Mouse (Mus musculus) adrenal gland, adult 2 months (tissue): ENCODE measurements around the gene Ccdc34. TPM values are rescaled to one million over a fixed set of nuclear protein-coding genes. Genes with fewer than 3 reads are reported as not detected.

Experiments
- DNase-seq: peaks from one replicate; pipeline ENCODE4 v3.0.0; 2021
- long read RNA-seq: library from polyadenylated mRNA; stranded (forward); transcript quantifications from one replicate; pipeline ENCODE4 v2.0.0, GENCODE M21; 2021
- polyA plus RNA-seq: library from polyadenylated mRNA; depleted of rRNA; stranded (reverse); fragments of >200 nt; gene quantifications from 2 replicates; pipeline ENCODE4 v1.2.3, GENCODE M21; 2012; rRNA removed
- total RNA-seq, 2 experiments: library from RNA; stranded (reverse); gene quantifications; 2 replicates each; pipeline ENCODE4 v1.2.3; 2021

Gene Ccdc34
- total RNA-seq, result 1 to 10 TPM; 6.5 to 7.3 TPM
- 6.9 and 9.6 TPM in 2 replicates for polyA plus RNA-seq
- long read RNA-seq, transcript Ccdc34-201 (6 exons, 2,070 nt), result major isoform, 9 of 11 reads
- long read RNA-seq, partial matches to known transcripts, result 0 of 11 reads
- long read RNA-seq, other reads (novel, unspliced or antisense), result 1 of 11 reads

- peak; percentile 95 for DNase-seq
Observed at GRCm38 (mm10) chr2:110017616-110018505, at the start of gene Ccdc34. TSS of gene Ccdc34 (plus strand) at chr2:110017817.

GRCm38 (mm10) chr2:109969381-109969780 lies 48.2 kb upstream of the Ccdc34 start:
- DNase-seq, result no peak

GRCm38 (mm10) chr2:109969926-109970532 lies 47.6 kb upstream of the Ccdc34 start:
- DNase-seq, result no peak

DNA sequence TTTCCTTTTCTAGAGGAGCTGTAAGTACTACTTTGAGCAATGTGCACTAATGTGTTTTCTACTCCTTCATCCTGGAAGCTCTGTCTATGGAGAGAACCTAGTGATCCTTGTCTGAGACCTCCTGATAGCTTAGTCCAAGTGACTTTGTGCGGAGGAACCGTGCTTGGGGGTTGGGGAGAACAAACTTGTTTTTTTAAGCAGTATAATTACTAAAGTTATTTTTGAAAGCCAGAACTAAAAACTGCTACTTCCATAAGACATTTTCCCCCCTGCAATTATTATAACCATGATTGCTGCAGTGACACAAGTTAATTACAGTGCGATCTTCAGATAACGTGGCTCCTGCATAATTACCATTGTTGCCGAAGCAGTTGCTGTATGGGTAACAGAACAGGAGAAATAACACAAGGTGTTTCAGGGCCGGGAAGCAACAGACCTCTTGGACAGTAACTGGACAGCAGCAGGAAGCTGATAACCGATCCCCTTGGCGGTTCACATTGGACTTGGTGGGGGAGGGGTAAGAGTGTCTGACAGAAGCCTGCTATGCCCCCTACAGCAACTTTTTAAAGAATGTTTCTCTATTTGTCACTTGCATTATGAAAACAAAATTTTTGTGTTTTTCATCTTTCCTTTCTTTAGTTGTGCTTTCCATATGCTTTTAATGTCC lies 46.7 kb upstream of the Ccdc34 start:
- no peak for DNase-seq

- no peak for DNase-seq
Observed at GRCm38 (mm10) chr2:109972310-109972709, 45.3 kb upstream of the Ccdc34 start.

- no peak for DNase-seq
Observed at GRCm38 (mm10) chr2:109972922-109973321, 44.7 kb upstream of the Ccdc34 start.

DNA sequence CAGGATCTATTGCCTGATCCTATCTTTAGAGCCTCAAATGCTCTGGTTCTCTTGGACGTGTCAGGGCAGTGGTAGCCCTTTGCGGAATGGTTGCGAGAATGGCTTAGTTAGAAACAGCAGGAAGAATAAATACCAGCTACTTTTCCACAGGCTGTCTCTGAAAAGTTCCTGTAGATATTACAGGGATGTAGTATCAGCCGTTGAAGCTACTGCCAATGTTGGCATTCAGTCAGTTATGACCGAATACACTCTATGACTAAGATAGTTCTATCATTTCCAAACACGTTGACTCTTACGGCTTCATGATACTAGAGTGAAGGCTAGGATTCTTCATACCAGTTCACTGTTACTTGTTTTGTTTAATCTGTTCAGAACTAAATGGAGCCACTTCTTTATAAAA lies 42.8 kb upstream of the Ccdc34 start:
- no peak for DNase-seq

GRCm38 (mm10) chr2:109976181-109976580 lies 41.4 kb upstream of the Ccdc34 start:
- no peak for DNase-seq

DNA sequence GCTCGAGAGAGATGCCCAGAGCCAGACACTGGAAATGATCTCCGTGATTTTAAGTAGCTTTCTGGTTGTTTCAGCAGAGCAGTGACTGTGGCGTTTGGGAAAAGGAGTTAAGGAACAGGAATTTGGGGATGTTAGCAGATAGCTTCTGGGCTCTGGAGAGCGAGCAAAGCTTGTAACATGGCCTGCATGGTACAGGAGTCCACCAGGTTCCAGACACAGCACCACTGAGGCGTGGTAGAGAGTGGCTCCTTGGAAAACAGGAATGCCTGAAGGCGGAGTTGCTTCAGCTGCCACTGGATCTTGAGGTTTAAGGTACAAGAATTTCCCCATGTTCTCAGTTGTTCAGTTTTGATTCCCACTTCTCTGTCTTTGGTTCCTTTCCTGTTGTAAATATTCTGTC lies 40.3 kb upstream of the Ccdc34 start:
- no peak for DNase-seq

DNA sequence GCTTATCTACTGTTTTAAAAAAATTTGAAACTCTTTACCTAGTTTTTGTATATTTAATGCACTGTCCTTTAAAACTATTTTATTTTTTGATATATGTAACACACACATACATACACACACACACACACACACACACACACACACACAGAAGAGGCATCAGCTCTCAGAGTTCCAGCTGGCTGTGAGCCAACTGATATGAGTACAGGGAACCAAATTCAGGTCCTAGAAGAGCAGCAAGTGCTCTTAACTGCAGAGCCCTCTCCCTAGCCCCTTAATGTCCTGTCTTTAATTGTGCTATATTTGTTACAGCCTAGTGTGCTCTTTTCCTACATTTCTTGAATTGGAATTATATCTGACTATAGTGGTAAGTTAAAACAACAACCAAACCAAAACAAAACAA lies 38.4 kb upstream of the Ccdc34 start:
- DNase-seq, result no peak

GRCm38 (mm10) chr2:109983435-109983834 lies 34.2 kb upstream of the Ccdc34 start:
- DNase-seq, result no peak

- DNase-seq, result no peak
Observed at GRCm38 (mm10) chr2:109984930-109985329, 32.7 kb upstream of the Ccdc34 start.

GRCm38 (mm10) chr2:109985560-109985959 lies 32.1 kb upstream of the Ccdc34 start:
- DNase-seq, result no peak

DNA sequence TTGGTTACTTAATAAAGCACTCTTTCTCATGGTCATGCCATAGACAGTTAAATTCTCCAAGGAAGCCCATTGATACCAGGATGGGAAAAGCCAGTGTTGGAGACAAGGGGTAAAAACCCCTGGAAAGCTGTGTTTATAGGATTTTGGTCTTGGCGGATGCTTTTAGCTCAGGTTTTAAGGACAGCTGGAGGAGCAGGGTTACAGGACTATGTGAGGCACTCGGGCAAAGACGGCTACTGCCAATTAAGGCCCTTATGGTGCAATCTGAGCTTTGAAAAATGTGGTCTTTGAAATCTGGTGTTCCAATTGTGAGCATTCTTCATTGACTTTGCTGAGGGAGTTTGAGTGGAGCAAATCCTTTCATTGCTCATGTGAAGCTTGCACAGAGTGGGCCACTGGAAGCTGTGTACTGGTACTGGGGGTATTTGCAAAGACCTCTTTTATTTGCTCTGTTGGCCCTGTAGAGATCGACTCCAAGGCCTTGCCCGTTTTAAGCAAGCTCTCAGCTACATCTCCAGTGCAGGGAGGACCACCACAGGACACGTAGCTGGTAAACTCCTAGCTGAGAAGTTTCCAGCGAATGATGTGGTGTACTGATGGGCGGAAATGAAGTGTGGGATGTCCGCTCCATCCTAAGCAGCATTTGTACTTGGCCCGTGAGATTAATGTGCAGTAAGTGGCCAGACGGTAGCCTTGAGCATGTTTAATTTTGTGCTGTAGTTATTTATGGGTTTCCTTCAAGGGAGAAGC lies 31.4 kb upstream of the Ccdc34 start:
- DNase-seq, result peak; percentile 38

DNA sequence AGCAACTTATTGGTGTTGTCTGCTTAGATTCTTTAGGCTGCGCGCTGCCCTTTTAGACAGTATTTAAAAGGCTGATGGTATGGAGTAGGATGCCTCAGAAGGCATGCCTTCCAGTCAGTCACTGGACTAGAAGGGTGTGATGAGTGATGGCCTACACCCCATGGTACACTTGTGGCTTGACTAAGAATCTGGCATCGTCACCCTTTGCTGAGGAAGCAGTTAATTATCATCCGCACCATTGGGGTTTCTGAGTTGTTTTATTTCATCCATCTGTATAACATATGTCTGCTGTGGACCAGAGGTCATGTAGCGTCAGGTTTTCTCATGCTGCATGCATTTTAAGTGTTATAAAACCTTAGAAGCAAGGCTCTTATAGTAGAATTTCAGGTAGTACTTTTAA lies 29.7 kb upstream of the Ccdc34 start:
- no peak for DNase-seq

DNA sequence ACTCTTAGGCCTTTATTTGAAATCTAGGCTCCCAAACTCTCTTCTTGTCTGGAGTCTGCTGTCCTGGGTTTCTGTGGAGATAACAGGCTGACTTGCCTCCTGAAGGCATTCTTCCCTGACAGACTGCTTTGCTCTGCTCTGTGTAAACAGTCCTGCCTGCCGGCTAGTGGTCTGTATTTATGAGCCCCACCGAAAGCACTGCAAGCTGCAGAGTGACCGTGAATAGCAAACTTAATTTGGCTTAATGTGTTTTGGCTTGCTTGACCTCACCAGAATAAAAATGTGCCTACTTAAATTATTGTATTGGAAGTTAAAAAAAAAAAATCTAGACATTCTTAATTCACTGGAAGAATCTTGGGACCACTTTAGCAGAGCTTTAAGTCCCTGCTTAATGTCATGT lies 28.4 kb upstream of the Ccdc34 start:
- DNase-seq, result no peak

DNA sequence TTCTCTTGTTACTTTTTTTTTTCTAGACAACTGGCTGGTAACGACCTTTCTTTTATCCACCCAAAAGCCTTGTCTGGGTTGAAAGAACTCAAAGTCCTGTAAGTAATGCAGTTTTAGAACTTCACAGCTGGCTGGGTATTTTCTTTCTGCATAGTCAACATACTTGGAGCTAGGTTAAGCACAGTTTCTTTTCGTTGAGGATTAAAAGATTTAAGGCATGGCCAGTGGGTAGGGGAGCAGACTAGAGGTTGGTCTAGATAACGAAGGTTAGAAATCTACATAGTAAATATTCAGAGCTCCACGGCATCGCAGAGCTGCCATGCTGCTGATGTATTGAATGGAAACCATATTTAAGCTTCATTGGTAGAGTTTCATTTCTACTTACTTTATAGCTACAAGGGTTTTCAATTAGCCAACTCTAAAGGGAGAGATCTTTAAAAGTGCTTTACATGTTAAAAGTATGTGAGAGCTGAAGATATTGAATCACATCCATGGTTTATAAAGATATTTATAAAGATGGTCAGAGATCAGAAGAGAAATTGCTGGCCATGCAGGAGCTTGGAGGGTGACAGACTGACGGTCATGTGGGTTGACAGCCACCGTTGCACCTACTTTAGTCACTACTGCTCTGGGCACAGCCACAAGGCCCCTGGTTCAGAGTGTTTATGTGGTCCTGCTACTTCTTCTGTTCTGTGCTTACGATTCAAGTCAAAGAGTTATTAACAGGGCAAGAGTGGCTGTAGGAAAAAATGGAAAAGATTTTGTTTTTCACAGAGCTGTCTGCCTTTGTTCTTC lies 27.7 kb upstream of the Ccdc34 start:
- no peak for DNase-seq

DNA sequence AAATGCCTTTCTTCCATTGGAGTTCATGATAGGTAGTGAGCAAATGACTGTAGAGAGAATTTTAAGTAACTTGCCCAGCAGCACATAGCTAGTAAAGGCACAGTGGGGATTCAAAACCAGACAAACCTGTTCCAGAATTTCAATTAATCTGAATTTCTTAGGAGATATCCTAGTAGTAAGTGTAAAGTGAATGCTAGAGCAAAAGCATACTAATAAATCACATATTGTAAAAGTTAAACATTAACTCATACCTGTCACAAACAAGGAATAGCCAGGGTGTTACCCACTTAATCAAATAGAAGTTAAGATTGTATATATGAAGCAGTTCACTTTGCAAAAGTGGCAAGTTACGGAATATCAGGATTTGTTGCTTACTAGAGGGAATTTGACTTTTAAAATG lies 25.9 kb upstream of the Ccdc34 start:
- DNase-seq, result no peak

DNA sequence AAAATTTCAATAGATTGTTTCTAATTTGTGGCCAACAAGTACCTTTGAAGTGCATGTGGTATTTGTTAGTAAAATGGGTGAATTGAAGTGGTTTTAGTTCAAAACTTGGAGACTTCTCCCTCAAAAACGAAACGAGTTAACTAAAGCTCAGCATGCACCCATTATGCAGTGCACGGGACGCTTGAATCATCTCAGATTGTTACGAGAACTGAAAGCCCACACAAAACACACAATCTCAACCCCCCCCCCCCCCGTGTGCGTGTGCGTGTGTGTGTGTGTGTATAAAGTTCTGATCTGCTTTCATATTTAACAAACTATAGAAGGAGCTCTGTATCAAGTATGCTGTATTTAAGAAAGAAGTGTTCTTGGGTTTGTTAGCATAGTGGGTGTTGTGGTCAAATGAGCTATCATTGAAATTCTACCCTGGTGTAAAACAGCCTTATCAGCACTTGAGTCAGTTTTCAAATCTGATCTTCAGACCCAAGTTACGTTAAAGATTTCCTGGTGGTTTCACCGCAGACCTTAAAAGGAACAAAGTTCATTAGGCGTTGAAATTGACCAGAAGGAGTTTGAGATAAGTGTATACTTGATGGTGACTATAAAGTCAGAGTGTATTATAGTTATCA lies 25.1 kb upstream of the Ccdc34 start:
- DNase-seq, result no peak

DNA sequence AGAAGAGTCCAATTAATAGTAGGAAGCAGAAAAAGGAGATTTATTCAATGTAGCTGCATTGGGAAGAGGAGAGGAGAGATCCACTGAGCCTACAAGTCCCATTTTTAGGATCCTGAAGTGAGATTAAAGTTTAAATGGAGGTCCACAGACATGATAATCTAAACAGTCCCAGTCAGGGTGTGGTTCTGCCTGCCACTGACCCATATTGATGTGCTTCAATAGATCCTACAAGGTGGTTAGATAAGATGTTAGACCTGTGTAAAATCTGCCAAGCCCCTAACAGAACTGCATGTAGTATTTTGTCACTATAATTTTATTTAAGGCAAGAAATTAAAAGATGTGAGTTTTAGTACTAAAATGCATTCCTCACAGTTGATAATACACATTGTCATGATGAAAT lies 24.2 kb upstream of the Ccdc34 start:
- DNase-seq, result no peak

DNA sequence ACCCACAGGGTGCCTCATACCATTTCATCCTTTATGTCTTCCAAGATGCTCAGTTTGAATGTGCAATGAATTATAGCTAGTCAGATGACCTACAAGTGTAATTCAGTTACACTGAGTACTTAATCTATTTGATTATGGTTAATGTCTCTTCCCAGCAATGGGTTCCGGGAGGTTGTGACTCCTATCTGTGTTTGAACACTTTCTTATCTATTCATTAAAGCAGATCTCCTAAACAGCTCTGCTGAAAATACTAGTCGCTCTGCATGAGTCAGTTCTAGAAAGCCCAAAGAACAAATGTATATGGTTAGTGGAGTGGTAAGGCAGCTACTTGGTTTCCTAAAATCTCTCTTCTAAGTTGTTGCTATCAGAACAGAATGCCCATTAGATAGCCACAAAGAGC lies 22.6 kb upstream of the Ccdc34 start:
- DNase-seq, result no peak
